Comparison of ENCODE assay signal across 8 mouse cellular contexts in genomic region chr9:22259184-22260091, GRCm38 (mm10). TPM values are rescaled to one million over a fixed set of nuclear protein-coding genes. Genes with fewer than 3 reads are reported as not detected.
DNase-seq lines count a peak whose midpoint lies in the region; ATAC-seq and TF ChIP-seq lines count a peak whose summit lies in the region.

TSS of gene Zfp599 (minus strand) at chr9:22259895.

- WGBS in heart, embryonic 11.5 days (ENCODE audit: insufficient replicate concordance) = 1% methylated on average over 35 of the region's 35 CpGs
- 2% methylated on average over 35 of the region's 35 CpGs for WGBS in kidney, embryonic 15.5 days
- WGBS in limb, embryonic 15.5 days = under 1% methylated on average over 35 of the region's 35 CpGs
- WGBS in midbrain, postnatal 0 days = under 1% methylated on average over 35 of the region's 35 CpGs

- DNase-seq in CD4-positive helper T cell, adult 2 months (ENCODE audit: low read depth, low spot score) = peak; percentile 82
- DNase-seq in brain, embryonic 14.5 days (ENCODE audit: low read depth) = peak; percentile 93
- DNase-seq in midbrain, postnatal 0 days (ENCODE audit: low spot score) = peak; percentile 86
- DNase-seq in spleen, postnatal 36 days (ENCODE audit: low spot score in 2 of 2) = peak; percentile 76

- peak within 1 kb of the TSS; percentile 66 for H3K4me2 ChIP-seq in heart, embryonic 11.5 days
- H3K4me2 ChIP-seq in kidney, embryonic 15.5 days = peak within 1 kb of the TSS; percentile 69
- peak within 1 kb of the TSS; percentile 71 for H3K4me2 ChIP-seq in limb, embryonic 15.5 days
- peak within 1 kb of the TSS; percentile 73 for H3K4me2 ChIP-seq in midbrain, postnatal 0 days (ENCODE audit: low read depth, low read length, poor library complexity, severe bottlenecking)

- no peak for TF ChIP-seq CTCF in brain, embryonic 14.5 days (IDR thresholded peaks at IDR 0.05; ENCODE audit: borderline replicate concordance, extremely low read depth, insufficient read depth, insufficient read length)
- no peak for TF ChIP-seq CTCF in midbrain, postnatal 0 days (IDR thresholded peaks at IDR 0.05)

- peak; percentile 86 for ATAC-seq in erythroblast, adult 5-6 weeks (replicated peaks; ENCODE audit: low FRiP score, poor library complexity, severe bottlenecking)
- ATAC-seq in heart, embryonic 11.5 days (replicated peaks; ENCODE audit: insufficient number of reproducible peaks, low FRiP score, low TSS enrichment) = peak; percentile 92
- ATAC-seq in kidney, embryonic 15.5 days (replicated peaks; ENCODE audit: low FRiP score) = peak; percentile 97
- peak; percentile 93 for ATAC-seq in limb, embryonic 15.5 days (ENCODE audit: insufficient number of reproducible peaks, low FRiP score, low TSS enrichment, low read depth)
- peak; percentile 93 for ATAC-seq in midbrain, postnatal 0 days (ENCODE audit: low FRiP score)

- peaks cover 11% of the 10 kb centered on the region; the same call in 1 of the 2 replicates for H3K36me3 ChIP-seq in heart, embryonic 11.5 days (ENCODE audit: control insufficient read depth, insufficient read depth, low read length)
- peaks cover 23% of the 10 kb centered on the region for H3K36me3 ChIP-seq in kidney, embryonic 15.5 days
- H3K36me3 ChIP-seq in limb, embryonic 15.5 days = peaks cover 25% of the 10 kb centered on the region
- 0 out of 2 replicates have a peak, but pooled peaks cover 4% of the 10 kb centered on the region for H3K36me3 ChIP-seq in midbrain, postnatal 0 days (ENCODE audit: insufficient read depth, low read length)

- peak within 1 kb of the TSS; percentile 72 for H3K9ac ChIP-seq in heart, embryonic 11.5 days (ENCODE audit: low read depth, low read length)
- H3K9ac ChIP-seq in kidney, embryonic 15.5 days = peak within 1 kb of the TSS; percentile 61
- peak within 1 kb of the TSS; percentile 59 for H3K9ac ChIP-seq in limb, embryonic 15.5 days
- H3K9ac ChIP-seq in midbrain, postnatal 0 days (replicated peaks; ENCODE audit: low read length, poor library complexity, severe bottlenecking) = peak within 1 kb of the TSS; percentile 67

- peaks cover 8% of the 10 kb centered on the region; the same call in 1 of the 2 replicates for H3K4me1 ChIP-seq in heart, embryonic 11.5 days (ENCODE audit: control insufficient read depth, insufficient read depth, low read length)
- no peaks in the 10 kb centered on the region for H3K4me1 ChIP-seq in kidney, embryonic 15.5 days
- no peaks in the 10 kb centered on the region for H3K4me1 ChIP-seq in limb, embryonic 15.5 days
- H3K4me1 ChIP-seq in midbrain, postnatal 0 days (ENCODE audit: insufficient read depth, low read length) = no peaks in the 10 kb centered on the region

- TF ChIP-seq POLR2A in brain, embryonic 14.5 days (IDR thresholded peaks at IDR 0.05; ENCODE audit: borderline replicate concordance, extremely low read depth, insufficient read depth, insufficient read length, poor library complexity, severe bottlenecking) = no peak; the same call in 1 of the 2 replicates

- H3K9me3 ChIP-seq in heart, embryonic 11.5 days (replicated peaks; ENCODE audit: control insufficient read depth, low read length) = peaks cover 3% of the 10 kb centered on the region; the same call in 1 of the 2 replicates
- H3K9me3 ChIP-seq in kidney, embryonic 15.5 days (replicated peaks) = peaks cover 5% of the 10 kb centered on the region; the same call in 1 of the 2 replicates
- no peaks in the 10 kb centered on the region; the same call in 1 of the 2 replicates for H3K9me3 ChIP-seq in limb, embryonic 15.5 days
- no peaks in the 10 kb centered on the region; the same call in 1 of the 2 replicates for H3K9me3 ChIP-seq in midbrain, postnatal 0 days (ENCODE audit: low read length)

- peak within 1 kb of the TSS; percentile 61 for H3K4me3 ChIP-seq in heart, embryonic 11.5 days (ENCODE audit: low read depth, low read length)
- H3K4me3 ChIP-seq in kidney, embryonic 15.5 days (replicated peaks) = peak within 1 kb of the TSS; percentile 63
- H3K4me3 ChIP-seq in limb, embryonic 15.5 days = peak within 1 kb of the TSS; percentile 73
- peak within 1 kb of the TSS; percentile 56 for H3K4me3 ChIP-seq in midbrain, postnatal 0 days (ENCODE audit: low read depth, low read length)

- no peaks in the 10 kb centered on the region for H3K27me3 ChIP-seq in heart, embryonic 11.5 days (ENCODE audit: control insufficient read depth, insufficient read depth, low read length)
- no peaks in the 10 kb centered on the region for H3K27me3 ChIP-seq in kidney, embryonic 15.5 days
- no peaks in the 10 kb centered on the region for H3K27me3 ChIP-seq in limb, embryonic 15.5 days
- no peaks in the 10 kb centered on the region for H3K27me3 ChIP-seq in midbrain, postnatal 0 days (ENCODE audit: insufficient read depth, low read length)

- H3K27ac ChIP-seq in heart, embryonic 11.5 days (ENCODE audit: low read depth, low read length) = no peak within 1 kb of the TSS
- peak within 1 kb of the TSS; percentile 49 for H3K27ac ChIP-seq in kidney, embryonic 15.5 days
- H3K27ac ChIP-seq in limb, embryonic 15.5 days = peak within 1 kb of the TSS; percentile 72
- no peak within 1 kb of the TSS for H3K27ac ChIP-seq in midbrain, postnatal 0 days (ENCODE audit: low read depth, low read length)

RNA-seq across cellular contexts. Expression of gene Zfp599, which starts in this region (rescaled TPM):
- polyA plus RNA-seq in brain, embryonic 14.5 days (2012; rRNA removed) = 3.8 and 4.5 TPM in 2 replicates
- 0.96 and 4.0 TPM in 2 replicates for total RNA-seq in erythroblast, adult 5-6 weeks (2015; ENCODE audit: low replicate concordance)
- 0.17 TPM in 1 of 2 replicates, not detected in the other for total RNA-seq in erythroblast, adult 5-6 weeks (2017; ENCODE audit: low replicate concordance)
- polyA plus RNA-seq in heart, embryonic 11.5 days (2014; fragmentation: Nextera tagmentation; extraction: Ambion mirVana) = 3.1 and 5.6 TPM in 2 replicates
- polyA plus RNA-seq in kidney, embryonic 15.5 days (2015; fragmentation: Nextera tagmentation; extraction: Ambion mirVana) = 4.9 and 5.0 TPM in 2 replicates
- polyA plus RNA-seq in limb, embryonic 15.5 days (2015; fragmentation: Nextera tagmentation; extraction: Ambion mirVana) = 4.0 and 4.8 TPM in 2 replicates
- 4.7 and 5.1 TPM in 2 replicates for total RNA-seq in midbrain, postnatal 0 days (2014; rRNA removed)
- 7.2 and 7.8 TPM in 2 replicates for polyA plus RNA-seq in midbrain, postnatal 0 days (2015; fragmentation: Nextera tagmentation; extraction: Ambion mirVana)

Comparison
In these comparisons a context has a peak if more than half of its experiments do, and no peak if none do; other contexts are left out.
1. H3K27ac ChIP-seq: peak in kidney, embryonic 15.5 days (single experiment) and limb, embryonic 15.5 days (single experiment); none in heart, embryonic 11.5 days (single experiment) and midbrain, postnatal 0 days (single experiment).
2. Peak in every context shown above with its lines, with median percentiles within 50 percentile points of each other: DNase-seq, ATAC-seq, H3K4me2 ChIP-seq, H3K4me3 ChIP-seq and H3K9ac ChIP-seq.